Mouse (Mus musculus) neural tube, embryonic 11.5 days (tissue): ENCODE measurements at regions not wholly inside any gene's neighbourhood (a gene's known extent, or its start where the extent isn't known, plus 50 kb on each side); places are given as distances from the start of the nearest gene placed in this dataset.
A peak's percentile ranks its signal among the peaks of the same experiment; 100 is the strongest.

Experiments
- ATAC-seq: fragments of 200-750 bp; cut with Nextera tagmentation; 2 replicates; pipeline ENCODE4 v1.8.0; 2017; ENCODE audit warnings: moderate number of reproducible peaks, mild to moderate bottlenecking, moderate TSS enrichment, moderate library complexity; ENCODE audit not compliant: insufficient read depth, low FRiP score, low TSS enrichment
- DNase-seq: peaks from one replicate; pipeline ENCODE4 v3.0.0-alpha.2; 2015; ENCODE audit warnings: low spot score
- H3K27ac ChIP-seq: fragments of 300-500 bp; sonication (generic); 2 replicates; pipeline ENCODE4 v1.5.1; 2014; ENCODE audit warnings: low read depth, mild to moderate bottlenecking, low read length
- H3K27me3 ChIP-seq: fragments of 300-500 bp; sonication (generic); 2 replicates; pipeline ENCODE4 v1.6.1; 2014; ENCODE audit warnings: mild to moderate bottlenecking, low read length, mixed read lengths; ENCODE audit not compliant: control insufficient read depth, insufficient read depth
- H3K36me3 ChIP-seq: fragments of 300-500 bp; sonication (generic); 2 replicates; pipeline ENCODE4 v1.6.1; 2014; ENCODE audit warnings: mild to moderate bottlenecking, low read length, moderate library complexity, mixed read lengths; ENCODE audit not compliant: control insufficient read depth, insufficient read depth
- H3K4me1 ChIP-seq: fragments of 300-500 bp; sonication (generic); 2 replicates; pipeline ENCODE4 v1.6.1; 2014; ENCODE audit warnings: low read length, mixed read lengths; ENCODE audit not compliant: control insufficient read depth, insufficient read depth
- H3K4me2 ChIP-seq: fragments of 300-500 bp; sonication (generic); 2 replicates; pipeline ENCODE4 v1.6.1; 2014; ENCODE audit warnings: low read depth, mild to moderate bottlenecking, moderate library complexity
- H3K4me3 ChIP-seq: fragments of 300-500 bp; sonication (generic); 2 replicates; pipeline ENCODE4 v1.5.1; 2014; ENCODE audit warnings: low read depth, low read length
- H3K9ac ChIP-seq: fragments of 300-500 bp; sonication (generic); 2 replicates; pipeline ENCODE4 v1.6.1; 2014; ENCODE audit warnings: mild to moderate bottlenecking, low read length
- H3K9me3 ChIP-seq: fragments of 300-500 bp; sonication (generic); 2 replicates; pipeline ENCODE4 v1.6.1; 2016; ENCODE audit warnings: low read length; ENCODE audit not compliant: control insufficient read depth
- WGBS: fragments of 180-500 bp; shearing (Covaris S2); extraction: QIAGEN DNeasy Blood & Tissue Kit; methylation state at CpG from one replicate; pipeline ENCODE4 v1.1.7; 2014; 5-methylcytosine and 5-hydroxymethylcytosine counted together

- DNase-seq (peak; percentile 21), ATAC-seq (peak; percentile 53)
- H3K4me2 ChIP-seq = no peak overlapping the region
- H3K9ac ChIP-seq = no peak overlapping the region
- H3K27me3 ChIP-seq = no peaks in the 10 kb centered on the region
- no peak overlapping the region for H3K27ac ChIP-seq
- WGBS = 45% methylated on average over 13 of the region's 13 CpGs
- H3K36me3 ChIP-seq = no peaks in the 10 kb centered on the region
- H3K4me1 ChIP-seq = peaks cover 4% of the 10 kb centered on the region; the same call in 1 of the 2 replicates
- H3K9me3 ChIP-seq = no peaks in the 10 kb centered on the region
- H3K4me3 ChIP-seq = no peak overlapping the region
Observed at GRCm38 (mm10) chr13:47368041-47368823, 245.8 kb downstream of the Rnf144b start.

- H3K4me1 ChIP-seq = no peaks in the 10 kb centered on the region
- WGBS = 96% methylated on average over 1 of the region's 1 CpGs
- DNase-seq = no peak
Observed at GRCm38 (mm10) chr13:47374583-47374982, 252.1 kb downstream of the Rnf144b start.

GRCm38 (mm10) chr13:47391023-47391422, 268.6 kb downstream of the Rnf144b start:
- Histone ChIP-seq H3K9me3 (no peaks in the 10 kb centered on the region), H3K4me2 (no peak overlapping the region), H3K4me1 (no peaks in the 10 kb centered on the region), H3K9ac (no peak overlapping the region), H3K27me3 (no peaks in the 10 kb centered on the region), H3K27ac (no peak overlapping the region), H3K4me3 (no peak overlapping the region), H3K36me3 (no peaks in the 10 kb centered on the region)
- no peak for ATAC-seq
- DNase-seq = no peak
- 59% methylated on average over 5 of the region's 5 CpGs for WGBS

More at GRCm38 (mm10) chr13:47374583-47374982, 252.1 kb downstream of the Rnf144b start:
- H3K9ac ChIP-seq = no peak overlapping the region
- H3K4me2 ChIP-seq = no peak overlapping the region
- H3K27ac ChIP-seq = no peak overlapping the region
- no peaks in the 10 kb centered on the region for H3K36me3 ChIP-seq
- ATAC-seq = no peak
- H3K27me3 ChIP-seq = no peaks in the 10 kb centered on the region
- H3K9me3 ChIP-seq = no peaks in the 10 kb centered on the region
- H3K4me3 ChIP-seq = no peak overlapping the region

GRCm38 (mm10) chr13:47397726-47398350, 275.4 kb downstream of the Rnf144b start:
- no peaks in the 10 kb centered on the region for H3K4me1 ChIP-seq
- no peaks in the 10 kb centered on the region for H3K36me3 ChIP-seq
- no peak overlapping the region for H3K4me3 ChIP-seq
- no peaks in the 10 kb centered on the region for H3K27me3 ChIP-seq
- H3K9ac ChIP-seq = no peak overlapping the region
- WGBS = 85% methylated on average over 8 of the region's 8 CpGs
- ATAC-seq (no peak), DNase-seq (no peak)
- H3K4me2 ChIP-seq = no peak overlapping the region
- no peaks in the 10 kb centered on the region for H3K9me3 ChIP-seq
- no peak overlapping the region for H3K27ac ChIP-seq

- WGBS = 84% methylated on average over 5 of the region's 5 CpGs
Observed at GRCm38 (mm10) chr13:47398976-47399375, 276.5 kb downstream of the Rnf144b start.

GRCm38 (mm10) chr13:47413261-47413660, 290.8 kb downstream of the Rnf144b start:
- ATAC-seq = no peak
- no peaks in the 10 kb centered on the region for H3K36me3 ChIP-seq
- H3K4me1 ChIP-seq = no peaks in the 10 kb centered on the region
- 92% methylated on average over 3 of the region's 3 CpGs for WGBS
- H3K27me3 ChIP-seq = no peaks in the 10 kb centered on the region
- H3K4me3 ChIP-seq = no peak overlapping the region
- no peak overlapping the region for H3K4me2 ChIP-seq
- no peaks in the 10 kb centered on the region for H3K9me3 ChIP-seq
- H3K27ac ChIP-seq = no peak overlapping the region
- H3K9ac ChIP-seq = no peak overlapping the region
- no peak for DNase-seq

More at GRCm38 (mm10) chr13:47398976-47399375, 276.5 kb downstream of the Rnf144b start:
- ATAC-seq (no peak), DNase-seq (no peak)
- no peaks in the 10 kb centered on the region for H3K27me3 ChIP-seq
- no peak overlapping the region for H3K27ac ChIP-seq
- H3K9ac ChIP-seq = no peak overlapping the region
- no peak overlapping the region for H3K4me2 ChIP-seq
- H3K4me3 ChIP-seq = no peak overlapping the region
- no peaks in the 10 kb centered on the region for H3K36me3 ChIP-seq
- H3K4me1 ChIP-seq = no peaks in the 10 kb centered on the region
- H3K9me3 ChIP-seq = no peaks in the 10 kb centered on the region

- Histone ChIP-seq H3K9me3 (no peaks in the 10 kb centered on the region), H3K36me3 (no peaks in the 10 kb centered on the region), H3K27ac (no peak overlapping the region), H3K27me3 (no peaks in the 10 kb centered on the region), H3K4me3 (no peak overlapping the region), H3K9ac (no peak overlapping the region), H3K4me2 (no peak overlapping the region), H3K4me1 (no peaks in the 10 kb centered on the region)
- DNase-seq = no peak
- ATAC-seq = no peak
- WGBS = 73% methylated on average over 9 of the region's 9 CpGs
Observed at GRCm38 (mm10) chr13:47413940-47414339, 291.5 kb downstream of the Rnf144b start.

GRCm38 (mm10) chr13:47429856-47430365, 307.5 kb downstream of the Rnf144b start:
- no peak overlapping the region for H3K4me2 ChIP-seq
- DNase-seq = no peak
- H3K4me3 ChIP-seq = no peak overlapping the region
- H3K4me1 ChIP-seq = no peaks in the 10 kb centered on the region
- H3K9me3 ChIP-seq = no peaks in the 10 kb centered on the region
- H3K27me3 ChIP-seq = no peaks in the 10 kb centered on the region
- H3K9ac ChIP-seq = no peak overlapping the region
- 72% methylated on average over 8 of the region's 8 CpGs for WGBS
- no peak overlapping the region for H3K27ac ChIP-seq
- no peak for ATAC-seq
- H3K36me3 ChIP-seq = no peaks in the 10 kb centered on the region

- no peaks in the 10 kb centered on the region for H3K4me1 ChIP-seq
- H3K36me3 ChIP-seq = no peaks in the 10 kb centered on the region
- H3K4me2 ChIP-seq = no peak overlapping the region
- H3K4me3 ChIP-seq = no peak overlapping the region
- WGBS = 80% methylated on average over 9 of the region's 9 CpGs
- H3K9me3 ChIP-seq = no peaks in the 10 kb centered on the region
- ATAC-seq = no peak
- no peaks in the 10 kb centered on the region for H3K27me3 ChIP-seq
- no peak overlapping the region for H3K9ac ChIP-seq
- H3K27ac ChIP-seq = no peak overlapping the region
- no peak for DNase-seq
Observed at GRCm38 (mm10) chr13:47430409-47430808, 308.0 kb downstream of the Rnf144b start.
